Mouse (Mus musculus) bone marrow macrophage, adult 2 months (primary cell): ENCODE results near the gene Ncoa3. TPM values are rescaled to one million over a fixed set of nuclear protein-coding genes. Genes with fewer than 3 reads are reported as not detected.

Experiments
- H3K27ac ChIP-seq: 2 replicates; pipeline ENCODE4 v1.5.1; 2012; ENCODE audit warnings: low read depth, low read length; ENCODE audit not compliant: insufficient read depth
- H3K4me1 ChIP-seq: 2 replicates; pipeline ENCODE4 v1.6.1; 2012; ENCODE audit warnings: low read length; ENCODE audit not compliant: control insufficient read depth, insufficient read depth
- H3K4me3 ChIP-seq: 2 replicates; pipeline ENCODE4 v1.5.1; 2012; ENCODE audit warnings: mild to moderate bottlenecking, low read length, moderate library complexity; ENCODE audit not compliant: insufficient read depth
- CTCF ChIP-seq: IDR thresholded peaks from 2 replicates; pipeline ENCODE4 v1.5.1; 2012; ENCODE audit warnings: low read depth, mild to moderate bottlenecking, low read length, moderate library complexity
- POLR2A ChIP-seq: IDR thresholded peaks from 2 replicates; pipeline ENCODE4 v1.6.1; 2012; ENCODE audit warnings: mild to moderate bottlenecking, low read depth, low read length, borderline replicate concordance
- polyA plus RNA-seq: library from polyadenylated mRNA; stranded (reverse); fragments of >200 nt; gene quantifications from 2 replicates; pipeline ENCODE4 v1.2.4, GENCODE M21; 2012; ENCODE audit not compliant: missing spikeins, insufficient read depth, insufficient read length

Gene Ncoa3
- polyA plus RNA-seq, 1 experiment = 119 TPM

GRCm38 (mm10) chr2:166119992-166120391 is 127.6 kb downstream of the Ncoa3 start:
- Histone ChIP-seq H3K27ac (no peak overlapping the region), H3K4me1 (peaks cover 12% of the 10 kb centered on the region), H3K4me3 (no peak overlapping the region)
- no peak for TF ChIP-seq POLR2A
- no peak for TF ChIP-seq CTCF

- H3K27ac ChIP-seq = no peak overlapping the region
- TF ChIP-seq CTCF = no peak
- no peak for TF ChIP-seq POLR2A
- peaks cover 16% of the 10 kb centered on the region for H3K4me1 ChIP-seq
- no peak overlapping the region for H3K4me3 ChIP-seq
Observed at GRCm38 (mm10) chr2:166121681-166122355, 129.4 kb downstream of the Ncoa3 start.

GRCm38 (mm10) chr2:166122781-166123180 is 130.3 kb downstream of the Ncoa3 start:
- H3K4me3 ChIP-seq = no peak overlapping the region
- no peak overlapping the region for H3K27ac ChIP-seq
- peaks cover 24% of the 10 kb centered on the region for H3K4me1 ChIP-seq
- no peak for TF ChIP-seq POLR2A
- no peak for TF ChIP-seq CTCF

Other genes with a start within 250 kb of the Ncoa3 start
- 97.8 and 99.5 TPM in 2 replicates for gene Zmynd8, start 93.6 kb upstream of the Ncoa3 start, polyA plus RNA-seq
- 74.9 and 77.0 TPM in 2 replicates for gene Sulf2, start 163.0 kb downstream of the Ncoa3 start, polyA plus RNA-seq